Mouse (Mus musculus) megakaryocyte, embryonic 14.5 days (primary cell): Measurements from ENCODE around the gene Hivep3.

Experiments
- FLI1 ChIP-seq: IDR thresholded peaks from 2 replicates; pipeline ENCODE4 v1.6.1; 2012; ENCODE audit warnings: low read length, inconsistent platforms, mixed read lengths
- GATA1 ChIP-seq: IDR thresholded peaks from 3 replicates; pipeline ENCODE4 v1.6.1; 2012; ENCODE audit warnings: mixed read lengths, low read length, inconsistent platforms, borderline replicate concordance

GRCm38 (mm10) chr4:119919349-119919748 lies 185.8 kb downstream of the Hivep3 start:
- TF ChIP-seq FLI1: no peak
- TF ChIP-seq GATA1: no peak
